Mouse (Mus musculus): ENCODE measurements around the gene Cstf2.

Gene Cstf2

DNA sequence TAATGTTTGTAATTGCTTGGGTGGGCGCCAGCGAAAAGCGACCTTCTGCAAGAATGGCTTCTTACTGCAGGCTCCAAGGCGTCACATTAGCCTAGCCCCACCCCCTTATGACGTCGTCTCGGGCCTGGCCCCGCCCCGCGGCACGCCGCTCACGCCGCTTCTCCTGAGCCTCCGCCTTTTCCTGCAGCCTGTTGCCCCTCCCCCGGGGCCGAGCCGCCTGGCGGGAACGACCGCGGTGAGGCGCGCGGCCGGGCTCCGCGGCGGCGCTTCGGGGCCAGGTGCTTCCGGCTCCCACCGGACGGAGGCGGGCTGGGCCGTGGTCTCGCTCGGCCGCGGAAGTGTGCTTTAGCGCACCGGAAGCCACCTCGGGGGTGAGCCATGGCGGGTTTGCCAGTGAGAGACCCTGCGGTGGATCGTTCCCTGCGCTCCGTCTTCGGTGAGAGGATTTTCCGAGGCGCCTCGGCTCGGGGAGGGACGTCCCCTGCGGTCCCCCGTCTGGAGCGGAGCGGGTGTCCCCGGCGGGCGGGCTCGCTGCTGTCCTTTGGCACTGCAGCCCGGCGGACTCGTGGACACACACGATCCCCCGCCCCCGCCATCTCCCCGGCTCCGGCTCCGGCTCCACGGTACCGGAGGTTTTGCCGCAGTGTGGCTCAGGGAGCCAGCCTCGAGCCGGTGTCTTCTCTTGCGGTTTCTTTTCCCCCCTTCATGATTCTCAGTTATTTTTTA, at the start of gene Cstf2:
Gene Cstf2, plus strand, starts transcription at position 201 of the 726 bp plus-strand sequence.
- DNase-seq (ENCODE audit: low spot score) = peak; percentile 95

DNA sequence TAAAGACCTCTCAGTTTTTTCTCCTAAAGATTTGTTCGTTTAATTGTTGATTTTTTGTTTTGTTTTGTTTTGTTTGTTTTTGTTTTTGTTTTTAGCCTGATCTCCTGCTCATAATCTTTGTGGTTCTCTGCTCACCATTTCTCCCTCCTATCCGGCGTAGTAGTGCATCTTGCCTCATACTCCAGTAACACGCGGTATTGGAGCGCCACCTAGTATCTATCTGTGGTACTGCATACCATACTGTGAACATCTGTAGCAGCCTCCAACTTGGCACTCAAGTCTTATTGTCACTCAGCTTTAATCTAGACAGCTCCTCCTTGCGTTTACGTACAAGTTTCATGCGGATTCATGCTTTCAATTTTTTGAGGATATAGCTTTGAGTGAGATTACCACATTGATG, 40.0 kb upstream of the Cstf2 start:
- DNase-seq (ENCODE audit: low spot score) = peak; percentile 61

DNA sequence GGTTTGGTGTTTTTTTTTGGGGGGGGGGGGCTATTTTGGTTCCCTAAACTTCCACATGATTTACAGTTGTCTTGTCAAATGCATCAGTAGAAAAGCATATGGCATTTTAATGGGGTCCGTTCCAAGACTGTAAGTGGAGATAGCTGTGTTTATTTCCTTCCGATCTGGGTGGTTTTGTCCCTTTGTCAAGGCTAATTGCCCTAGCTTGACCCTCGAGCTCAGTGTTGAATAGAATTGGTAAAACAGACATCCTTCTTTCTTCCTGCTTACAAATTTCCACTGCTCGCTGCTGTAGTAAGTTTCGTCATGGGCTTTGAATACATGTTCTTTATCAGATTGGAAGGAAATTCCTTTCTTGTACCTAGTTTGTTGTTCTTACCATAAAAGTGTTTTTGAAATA, 38.3 kb upstream of the Cstf2 start:
- no peak for DNase-seq (ENCODE audit: low spot score)

DNA sequence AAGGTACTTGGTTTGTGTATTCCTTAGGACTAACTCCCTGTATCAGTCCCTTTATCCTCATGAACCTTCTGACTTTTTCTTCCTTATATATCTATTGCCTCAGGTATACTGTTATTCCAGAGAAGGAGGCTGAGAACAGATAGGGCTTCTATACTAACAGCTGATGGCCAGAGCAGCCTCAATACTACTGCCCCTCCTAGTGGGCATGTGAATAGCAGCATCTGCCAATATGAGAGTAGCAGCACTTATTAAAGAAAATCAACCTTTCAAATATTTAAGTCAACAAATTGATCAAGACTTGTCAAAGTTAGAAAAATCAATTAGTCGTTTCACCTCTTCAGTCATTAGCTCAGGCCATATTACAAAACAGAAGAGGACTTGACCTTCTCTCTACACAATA, 10.0 kb upstream of the Cstf2 start:
- no peak for DNase-seq (ENCODE audit: low spot score)

DNA sequence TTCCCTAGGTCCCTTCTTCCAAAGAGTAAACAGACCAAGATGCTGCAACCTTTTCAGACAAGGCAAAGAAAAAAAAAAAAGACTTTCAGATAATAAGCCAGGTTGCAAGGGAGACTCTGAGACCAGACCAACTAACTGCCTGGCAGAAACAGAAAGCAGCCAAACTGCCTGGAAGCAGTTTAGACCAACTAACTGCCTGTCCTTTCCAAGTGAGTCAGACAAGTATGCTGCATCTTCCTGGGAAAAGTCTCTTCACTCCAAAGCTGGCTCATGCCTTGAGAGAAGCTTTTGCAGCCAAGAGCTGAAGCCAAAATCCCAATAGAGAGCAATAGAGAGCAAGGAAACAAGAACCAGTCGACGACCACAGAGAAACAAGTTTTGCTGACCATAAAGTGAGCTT, 2.1 kb upstream of the Cstf2 start:
- no peak for DNase-seq (ENCODE audit: low spot score)

DNA sequence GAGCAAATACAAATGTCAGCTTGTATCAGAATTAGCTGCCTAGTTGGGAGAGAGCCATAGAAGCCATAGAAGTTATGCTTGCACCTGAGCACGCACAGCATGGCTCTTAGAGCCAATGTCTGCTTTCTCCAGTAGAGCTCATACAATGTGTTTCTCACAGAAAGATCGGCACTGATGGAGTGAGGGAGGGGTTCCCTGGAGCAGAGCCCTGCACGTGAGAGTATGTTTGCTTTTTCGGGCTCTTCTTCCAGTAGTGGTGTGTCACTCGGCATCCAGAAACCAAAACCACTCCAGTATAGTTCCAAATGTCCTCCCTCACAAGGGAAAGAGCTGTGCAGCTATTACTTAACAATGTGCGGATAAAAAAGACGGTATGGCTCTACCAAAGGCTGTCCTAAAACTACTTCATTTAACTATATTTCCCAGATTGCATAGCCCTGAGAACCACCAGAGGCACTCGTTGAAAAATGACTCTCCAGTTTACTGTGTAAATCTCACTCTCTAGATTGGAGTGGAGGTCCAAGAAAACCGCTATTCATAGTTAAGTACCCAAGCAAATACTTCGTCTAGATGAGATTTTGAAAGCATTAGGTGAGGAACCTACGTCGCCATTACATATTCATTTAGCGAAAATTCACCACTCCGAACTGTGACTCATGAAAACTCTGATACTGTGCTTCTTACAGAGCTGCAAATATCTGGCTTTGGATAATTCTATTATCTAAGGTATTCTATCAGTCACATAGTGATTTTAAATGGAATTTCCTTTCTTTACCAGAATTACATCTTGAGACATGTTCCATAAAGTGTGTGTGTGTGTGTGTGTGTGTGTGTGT, 729 bp upstream of the Cstf2 start:
- peak; percentile 6 for DNase-seq (ENCODE audit: low spot score)

DNA sequence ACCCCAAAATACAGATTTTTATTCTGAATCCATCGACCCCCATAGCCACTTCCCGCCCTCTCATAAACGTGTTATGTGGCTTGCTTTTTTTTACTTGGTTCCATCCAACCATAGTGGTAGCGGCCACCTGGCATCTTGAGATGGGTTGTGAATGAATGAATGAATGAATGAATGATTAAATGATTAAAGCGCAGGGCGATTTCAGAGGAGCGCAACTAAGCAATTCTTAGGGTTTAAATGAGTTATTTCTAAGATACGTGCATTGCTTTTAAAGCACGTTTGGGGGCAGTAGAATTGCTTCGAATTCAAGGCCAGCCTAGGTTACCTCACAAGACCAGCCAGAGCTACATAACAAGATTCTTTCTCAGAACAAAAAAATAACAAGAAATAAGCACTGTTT, 777 bp downstream of the Cstf2 start:
- no peak for DNase-seq (ENCODE audit: low spot score)

DNA sequence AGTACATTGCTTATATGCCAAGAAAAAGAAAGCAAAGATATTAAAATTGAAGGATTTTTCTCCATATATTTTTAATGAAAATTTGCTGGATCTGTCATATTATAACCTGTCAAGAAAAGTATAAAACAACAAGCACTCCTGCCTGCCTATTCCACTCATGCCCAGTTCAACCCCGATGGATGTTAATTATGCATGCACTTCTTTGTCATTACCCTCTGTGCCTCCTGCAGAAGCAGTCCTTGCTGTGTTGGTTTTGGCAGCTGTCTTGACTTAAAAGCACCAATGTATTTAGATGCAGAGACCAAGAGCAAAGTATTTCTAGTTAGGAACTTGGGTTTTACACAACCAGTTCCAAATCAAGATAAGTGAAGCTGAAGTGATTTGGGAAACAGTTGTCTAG, 26.5 kb downstream of the Cstf2 start:
- no peak for DNase-seq (ENCODE audit: low spot score)

DNA sequence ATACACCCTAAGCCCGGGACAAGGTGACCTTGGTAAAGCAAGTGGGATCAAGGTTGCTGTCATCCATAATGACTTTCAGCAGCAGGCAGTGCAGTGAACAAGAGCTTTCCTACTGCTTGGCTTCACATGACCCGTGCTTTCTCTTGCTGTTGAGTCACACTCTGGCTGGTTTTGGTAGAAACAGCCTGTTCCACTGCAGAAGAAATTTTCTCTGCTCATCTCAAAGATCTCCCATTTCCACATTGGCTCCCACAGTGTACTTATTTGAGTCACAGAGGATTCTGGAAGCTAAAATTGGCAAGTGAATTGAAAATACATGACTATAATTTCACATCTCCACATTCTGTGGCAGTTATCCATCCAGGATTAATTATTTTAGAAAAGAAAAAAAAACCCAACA, 43.7 kb downstream of the Cstf2 start:
- DNase-seq (ENCODE audit: low spot score) = no peak

DNA sequence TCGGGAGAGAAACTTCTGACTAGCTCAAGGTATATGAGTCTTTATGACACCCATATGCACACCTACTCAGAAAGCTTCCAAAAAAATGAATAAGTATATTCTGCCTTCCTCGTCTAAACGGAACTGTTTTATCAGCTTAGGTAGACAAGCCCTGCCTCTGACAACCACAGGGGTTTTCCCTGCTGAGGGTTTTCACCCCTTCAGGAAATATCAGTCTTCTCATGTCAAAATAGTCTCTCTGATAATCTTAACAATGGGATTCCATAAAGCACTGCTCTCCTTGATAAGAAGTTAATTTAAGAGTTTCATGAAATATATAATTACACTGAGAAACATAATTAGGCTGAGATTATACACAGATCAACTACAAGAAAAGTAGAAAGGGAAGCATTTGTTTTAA, 52.8 kb downstream of the Cstf2 start:
- no peak for DNase-seq (ENCODE audit: low spot score)

DNA sequence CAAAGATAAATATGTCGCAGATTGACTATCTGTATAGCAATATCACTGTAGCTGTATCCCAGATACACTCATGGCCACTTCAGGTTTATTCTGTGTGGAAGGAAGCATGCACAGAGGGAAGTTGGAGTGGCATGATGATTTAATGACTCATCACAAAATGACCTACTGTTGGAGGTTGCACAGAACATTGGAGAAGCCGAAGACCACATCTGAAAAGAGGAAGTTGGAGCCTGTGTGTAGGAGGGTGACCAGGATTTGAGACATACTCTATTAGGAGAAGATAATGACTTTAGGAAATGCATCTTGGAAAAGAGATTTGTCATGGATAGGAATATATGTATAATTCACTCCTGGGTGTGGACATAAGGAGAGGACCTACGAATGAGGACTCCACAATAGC, 57.4 kb downstream of the Cstf2 start:
- no peak for DNase-seq (ENCODE audit: low spot score)

DNA sequence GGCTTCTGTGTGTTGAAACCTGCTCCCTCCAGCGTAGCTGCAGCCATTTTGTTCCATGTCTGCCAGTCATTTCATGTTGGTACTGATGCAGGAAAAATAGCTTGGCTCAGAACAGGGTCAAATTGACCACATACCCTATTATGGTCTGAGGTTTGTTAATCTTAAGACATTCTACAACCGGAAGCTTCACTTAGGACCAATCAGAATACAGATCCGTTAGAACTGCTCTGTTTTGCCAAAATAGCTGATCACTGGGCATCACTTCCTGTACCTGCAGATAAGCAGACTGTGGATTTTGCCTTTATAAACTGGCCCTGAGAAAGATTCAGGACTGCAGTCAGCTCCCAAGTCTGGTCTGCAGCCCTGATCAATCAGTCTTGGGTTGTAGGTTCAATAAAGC, 69.6 kb downstream of the Cstf2 start:
- DNase-seq (ENCODE audit: low spot score) = no peak

DNA sequence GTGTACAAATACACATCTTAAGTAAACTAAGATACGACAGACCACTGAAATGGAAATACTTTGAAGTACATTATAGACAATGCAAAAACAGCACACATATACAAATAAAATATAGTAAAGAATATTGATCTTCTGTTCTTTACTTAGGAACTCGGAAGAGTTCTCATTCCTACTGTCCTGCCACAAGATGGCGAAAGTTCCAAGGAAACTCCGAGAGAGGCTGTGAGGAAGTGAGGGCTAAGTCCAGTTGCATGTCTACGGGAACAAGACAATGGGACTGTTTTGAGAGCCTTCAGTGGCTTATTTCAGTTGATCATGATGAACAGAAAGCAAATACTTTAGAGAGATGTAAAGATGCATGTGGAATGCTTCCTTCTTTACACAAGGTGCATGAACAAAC, 73.3 kb downstream of the Cstf2 start:
- peak; percentile 14 for DNase-seq (ENCODE audit: low spot score)

DNA sequence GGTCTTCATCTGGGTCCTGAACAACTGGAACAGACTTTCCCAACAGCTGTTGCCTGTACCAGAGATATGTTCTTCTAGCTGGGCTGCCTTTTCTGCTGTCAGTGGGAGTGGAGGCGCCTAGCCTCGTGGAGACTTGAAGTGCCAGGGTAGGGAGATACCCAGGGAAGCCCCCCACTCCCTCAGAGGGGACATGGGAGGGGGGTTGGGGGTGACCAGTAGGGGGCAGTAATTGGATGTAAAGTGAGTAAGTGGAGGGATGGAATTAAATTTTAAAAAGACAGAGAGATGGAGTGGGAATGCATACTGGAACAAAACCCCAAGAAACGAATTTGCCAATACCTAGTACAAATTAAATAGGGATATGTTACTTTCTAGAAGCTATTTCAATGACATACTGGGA, 74.8 kb downstream of the Cstf2 start:
- DNase-seq (ENCODE audit: low spot score) = no peak

All from lung, postnatal 25 days (tissue).